Mouse (Mus musculus): Measurements from ENCODE around the gene Olfr584. TPM values are rescaled to one million over a fixed set of nuclear protein-coding genes. Genes with fewer than 3 reads are reported as not detected.
A peak's percentile ranks its signal among the peaks of the same experiment; 100 is the strongest.

Olfr584 gene
- total and polyA plus RNA-seq, 3 experiments: not detected

- H3K79me2 ChIP-seq (ENCODE audit: control insufficient read depth, insufficient read depth, low read length, poor library complexity): no peaks in the 10 kb centered on the region
Observed at GRCm38 (mm10) chr7:103051000-103051399, 30.7 kb upstream of the Olfr584 start, which contains the start of gene Olfr583. Gene Olfr583, plus strand, starts transcription at chr7:103051300.

GRCm38 (mm10) chr7:103097420-103097819 is 15.7 kb downstream of the Olfr584 start, which contains the start of gene Olfr585:
Gene Olfr585, plus strand, starts transcription at chr7:103097720.
- H3K36me3 ChIP-seq (ENCODE audit: control insufficient read depth in 1 of 2, insufficient read depth in 2 of 2, low read length in 2 of 2): no peaks in the 10 kb centered on the region
- no peaks in the 10 kb centered on the region for H3K79me2 ChIP-seq (ENCODE audit: control insufficient read depth, insufficient read depth, low read length, poor library complexity)

More at GRCm38 (mm10) chr7:103051000-103051399, 30.7 kb upstream of the Olfr584 start, which contains the start of gene Olfr583:
- DNase-seq (ENCODE audit: low read depth, low spot score): no peak
- H3K9me3 ChIP-seq (replicated peaks; ENCODE audit: insufficient read depth, low read length): no peaks in the 10 kb centered on the region
- no peak within 1 kb of the TSS for H3K27ac ChIP-seq (ENCODE audit: control insufficient read depth, low read depth, low read length)
- H3K4me1 ChIP-seq (ENCODE audit: control insufficient read depth in 1 of 2, insufficient read depth in 2 of 2, low read length in 2 of 2): no peaks in the 10 kb centered on the region
- no peaks in the 10 kb centered on the region for H3K36me3 ChIP-seq (ENCODE audit: control insufficient read depth in 1 of 2, insufficient read depth in 2 of 2, low read length in 2 of 2)
- no peak within 1 kb of the TSS for H3K4me3 ChIP-seq (ENCODE audit: control insufficient read depth in 1 of 2, insufficient read depth in 1 of 2, low read depth in 2 of 2, low read length in 2 of 2)
- no peak for TF ChIP-seq ETS1 (IDR thresholded peaks at IDR 0.05; ENCODE audit: low read depth, low read length)
- TF ChIP-seq ELF1 (IDR thresholded peaks at IDR 0.05; ENCODE audit: low read depth, low read length): no peak
- TF ChIP-seq RCOR1 (IDR thresholded peaks at IDR 0.05; ENCODE audit: low read depth, low read length): no peak
- TF ChIP-seq EP300 (IDR thresholded peaks at IDR 0.05; ENCODE audit: low read depth in 1 of 2, low read length in 2 of 2): no peak
- no peak for TF ChIP-seq SIN3A (IDR thresholded peaks at IDR 0.05; ENCODE audit: low read length)
- H3K27me3 ChIP-seq (ENCODE audit: control insufficient read depth in 1 of 2, insufficient read depth in 2 of 2, low read length in 2 of 2): no peaks in the 10 kb centered on the region
- H3K9ac ChIP-seq (ENCODE audit: control insufficient read depth, low read depth, low read length, poor library complexity, severe bottlenecking): no peak within 1 kb of the TSS

DNA sequence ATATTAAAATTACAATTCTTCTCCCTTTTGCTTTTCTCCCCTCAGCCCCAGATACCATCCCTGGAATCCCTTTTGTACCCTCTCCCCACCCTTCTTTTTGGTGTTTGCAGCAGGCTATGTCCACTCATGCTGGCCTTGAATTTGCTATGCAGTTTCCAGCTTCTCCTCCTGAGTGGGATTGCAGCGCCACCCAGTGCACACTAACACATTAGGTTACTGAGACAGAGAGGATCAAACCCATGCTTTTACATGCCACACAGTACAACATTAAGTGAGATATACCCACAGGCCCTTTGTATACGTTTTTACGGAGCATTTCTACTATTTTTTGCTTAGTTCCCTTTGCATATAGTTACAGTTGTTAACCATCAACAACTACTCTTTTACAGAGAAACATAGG is 37.7 kb downstream of the Olfr584 start:
- no peaks in the 10 kb centered on the region for H3K79me2 ChIP-seq (ENCODE audit: control insufficient read depth, insufficient read depth, low read length, poor library complexity)
- DNase-seq (ENCODE audit: low read depth, low spot score): no peak
- TF ChIP-seq MYB (IDR thresholded peaks at IDR 0.05; ENCODE audit: low read depth, low read length) (no peak), EP300 (IDR thresholded peaks at IDR 0.05; ENCODE audit: low read depth in 1 of 2, low read length in 2 of 2) (no peak), ZMIZ1 (IDR thresholded peaks at IDR 0.05; ENCODE audit: low read depth, low read length) (no peak), MAZ (IDR thresholded peaks at IDR 0.05; ENCODE audit: low read depth, low read length) (no peak), BHLHE40 (IDR thresholded peaks at IDR 0.05; ENCODE audit: borderline replicate concordance, low read depth, low read length) (no peak), CTCF (IDR thresholded peaks at IDR 0.05 in 2 of 3, conservative IDR thresholded peaks at IDR 0.05 in 1 of 3; ENCODE audit: control insufficient read depth in 1 of 3, insufficient read depth in 1 of 3, low read depth in 2 of 3, low read length in 3 of 3, poor library complexity in 1 of 3, severe bottlenecking in 1 of 3) (0 out of 6 replicates have a peak, but pooled peaks of 2 of the 3 experiments have one; percentile 1 to 6)
- H3K36me3 ChIP-seq (ENCODE audit: control insufficient read depth in 1 of 2, insufficient read depth in 2 of 2, low read length in 2 of 2): no peaks in the 10 kb centered on the region
- H3K9me3 ChIP-seq (replicated peaks; ENCODE audit: insufficient read depth, low read length): no peaks in the 10 kb centered on the region
- H3K4me3 ChIP-seq (ENCODE audit: control insufficient read depth in 1 of 2, insufficient read depth in 1 of 2, low read depth in 2 of 2, low read length in 2 of 2): no peak overlapping the region
- no peaks in the 10 kb centered on the region for H3K27me3 ChIP-seq (ENCODE audit: control insufficient read depth in 1 of 2, insufficient read depth in 2 of 2, low read length in 2 of 2)
- no peak overlapping the region for H3K27ac ChIP-seq (ENCODE audit: control insufficient read depth, low read depth, low read length)
- H3K9ac ChIP-seq (ENCODE audit: control insufficient read depth, low read depth, low read length, poor library complexity, severe bottlenecking): no peak overlapping the region
- H3K4me1 ChIP-seq (ENCODE audit: control insufficient read depth in 1 of 2, insufficient read depth in 2 of 2, low read length in 2 of 2): no peaks in the 10 kb centered on the region

More at GRCm38 (mm10) chr7:103097420-103097819, 15.7 kb downstream of the Olfr584 start, which contains the start of gene Olfr585:
- Histone ChIP-seq H3K27ac (ENCODE audit: control insufficient read depth, low read depth, low read length) (no peak within 1 kb of the TSS), H3K9me3 (replicated peaks; ENCODE audit: insufficient read depth, low read length) (no peaks in the 10 kb centered on the region), H3K9ac (ENCODE audit: control insufficient read depth, low read depth, low read length, poor library complexity, severe bottlenecking) (no peak within 1 kb of the TSS), H3K27me3 (ENCODE audit: control insufficient read depth in 1 of 2, insufficient read depth in 2 of 2, low read length in 2 of 2) (no peaks in the 10 kb centered on the region), H3K4me1 (ENCODE audit: control insufficient read depth in 1 of 2, insufficient read depth in 2 of 2, low read length in 2 of 2) (no peaks in the 10 kb centered on the region), H3K4me3 (ENCODE audit: control insufficient read depth in 1 of 2, insufficient read depth in 1 of 2, low read depth in 2 of 2, low read length in 2 of 2) (no peak within 1 kb of the TSS)
- TF ChIP-seq USF1 (IDR thresholded peaks at IDR 0.05; ENCODE audit: low read depth, low read length) (no peak), SIN3A (IDR thresholded peaks at IDR 0.05; ENCODE audit: low read length) (no peak), BHLHE40 (IDR thresholded peaks at IDR 0.05; ENCODE audit: borderline replicate concordance, low read depth, low read length) (no peak), MAZ (IDR thresholded peaks at IDR 0.05; ENCODE audit: low read depth, low read length) (no peak), CHD1 (IDR thresholded peaks at IDR 0.05; ENCODE audit: low read depth, low read length) (no peak), TAL1 (IDR thresholded peaks at IDR 0.05; ENCODE audit: low read length) (no peak), NRF1 (IDR thresholded peaks at IDR 0.05; ENCODE audit: insufficient read depth, low read depth, low read length, poor library complexity, severe bottlenecking) (no peak), MYC (IDR thresholded peaks at IDR 0.05; ENCODE audit: low read depth, low read length) (no peak), MYB (IDR thresholded peaks at IDR 0.05; ENCODE audit: low read depth, low read length) (no peak), TCF12 (IDR thresholded peaks at IDR 0.05; ENCODE audit: low read depth, low read length) (no peak), GATA1 (IDR thresholded peaks at IDR 0.05; ENCODE audit: low read depth, low read length) (no peak), MEF2A (IDR thresholded peaks at IDR 0.05; ENCODE audit: extremely low read depth, insufficient replicate concordance, low read depth, low read length, poor library complexity, severe bottlenecking) (no peak), MAFK (IDR thresholded peaks at IDR 0.05; ENCODE audit: borderline replicate concordance, low read depth, low read length) (no peak), HCFC1 (IDR thresholded peaks at IDR 0.05; ENCODE audit: low read depth, low read length) (no peak), KAT2A (conservative IDR thresholded peaks at IDR 0.05; ENCODE audit: low read depth, low read length) (no peak), POLR2A (IDR thresholded peaks at IDR 0.05; ENCODE audit: control insufficient read depth in 1 of 2, insufficient read depth in 1 of 2, low read depth in 1 of 2, low read length in 2 of 2, poor library complexity in 1 of 2) (no peak), POLR2AphosphoS5 (IDR thresholded peaks at IDR 0.05; ENCODE audit: borderline replicate concordance, low read depth, low read length) (no peak), GABPA (IDR thresholded peaks at IDR 0.05; ENCODE audit: low read depth, low read length) (no peak)
- DNase-seq (ENCODE audit: low read depth, low spot score): no peak

Measured in MEL (cell line).